Mouse (Mus musculus) lung, postnatal 0 days (tissue): ENCODE measurements around the gene Cphx2.
"Not testable (repeated sequence)": the region's sequence is repeated elsewhere in the genome, so short reads cannot be mapped to it uniquely, and the experiment has no call there.

Experiments used
- CTCF ChIP-seq: IDR thresholded peaks from 2 replicates; pipeline ENCODE4 v1.5.1; 2016; ENCODE audit warnings: antibody characterized with exemption, mild to moderate bottlenecking
- EP300 ChIP-seq: IDR thresholded peaks from 2 replicates; pipeline ENCODE4 v1.6.1; 2016; ENCODE audit warnings: antibody characterized with exemption, mild to moderate bottlenecking, control low read depth

GRCm38 (mm10) chr14:26097622-26098021, 16.3 kb downstream of the Cphx2 start:
- not testable (repeated sequence) for TF ChIP-seq CTCF, EP300
